Mouse (Mus musculus) liver, embryonic 14.5 days (tissue): ENCODE results near the gene Fam160a2.

ENCODE experiments used
- CTCF ChIP-seq: IDR thresholded peaks from 2 replicates; pipeline ENCODE4 v1.5.1; 2016; ENCODE audit warnings: antibody characterized with exemption, low read depth, control low read depth
- EP300 ChIP-seq: IDR thresholded peaks from 2 replicates; pipeline ENCODE4 v1.6.1; 2016; ENCODE audit warnings: antibody characterized with exemption, low read depth

- TF ChIP-seq CTCF (no peak), EP300 (no peak)
These were observed 38.3 kb upstream of the Fam160a2 start for GRCm38 (mm10) chr7:105437979-105438772.
